Mouse (Mus musculus) forebrain, embryonic 11.5 days (tissue): ENCODE measurements at regions not wholly inside any gene's neighbourhood (a gene's known extent, or its start where the extent isn't known, plus 50 kb on each side); places are given as distances from the start of the nearest gene placed in this dataset.

ENCODE experiments used
- ATAC-seq: fragments of 200-750 bp; cut with Nextera tagmentation; replicated peaks from 2 replicates; pipeline ENCODE4 v1.8.0; 2017; ENCODE audit warnings: moderate TSS enrichment; ENCODE audit not compliant: low FRiP score
- DNase-seq: peaks from one replicate; pipeline ENCODE4 v3.0.0-alpha.2; 2017; ENCODE audit warnings: low spot score
- H3K27ac ChIP-seq: fragments of 300-500 bp; sonication (generic); 2 replicates; pipeline ENCODE4 v1.5.1; 2014; ENCODE audit warnings: low read depth, low read length
- H3K27me3 ChIP-seq: fragments of 300-500 bp; sonication (generic); 2 replicates; pipeline ENCODE4 v1.6.1; 2014; ENCODE audit warnings: mild to moderate bottlenecking, low read length, mixed read lengths; ENCODE audit not compliant: control insufficient read depth, insufficient read depth
- H3K36me3 ChIP-seq: fragments of 300-500 bp; sonication (generic); 2 replicates; pipeline ENCODE4 v1.6.1; 2014; ENCODE audit warnings: mild to moderate bottlenecking, low read length, moderate library complexity, mixed read lengths; ENCODE audit not compliant: control insufficient read depth, insufficient read depth
- H3K4me1 ChIP-seq: fragments of 300-500 bp; sonication (generic); replicated peaks from 2 replicates; pipeline ENCODE4 v1.6.1; 2014; ENCODE audit warnings: low read length, mixed read lengths; ENCODE audit not compliant: control insufficient read depth, insufficient read depth
- H3K4me2 ChIP-seq: fragments of 300-500 bp; sonication (generic); 2 replicates; pipeline ENCODE4 v1.6.1; 2014; ENCODE audit warnings: low read depth, mild to moderate bottlenecking, low read length, moderate library complexity, mixed read lengths; ENCODE audit not compliant: severe bottlenecking
- H3K4me3 ChIP-seq: fragments of 300-500 bp; sonication (generic); 2 replicates; pipeline ENCODE4 v1.5.1; 2014; ENCODE audit warnings: low read depth, low read length
- H3K9ac ChIP-seq: fragments of 300-500 bp; sonication (generic); 2 replicates; pipeline ENCODE4 v1.6.1; 2014; ENCODE audit warnings: low read length
- H3K9me3 ChIP-seq: fragments of 300-500 bp; sonication (generic); 2 replicates; pipeline ENCODE4 v1.6.1; 2016; ENCODE audit warnings: low read length, mixed read lengths; ENCODE audit not compliant: control insufficient read depth
- WGBS: fragments of 180-500 bp; shearing (Covaris S2); extraction: QIAGEN DNeasy Blood & Tissue Kit; methylation state at CpG from one replicate; pipeline ENCODE4 v1.1.7; 2014; 5-methylcytosine and 5-hydroxymethylcytosine counted together

DNA sequence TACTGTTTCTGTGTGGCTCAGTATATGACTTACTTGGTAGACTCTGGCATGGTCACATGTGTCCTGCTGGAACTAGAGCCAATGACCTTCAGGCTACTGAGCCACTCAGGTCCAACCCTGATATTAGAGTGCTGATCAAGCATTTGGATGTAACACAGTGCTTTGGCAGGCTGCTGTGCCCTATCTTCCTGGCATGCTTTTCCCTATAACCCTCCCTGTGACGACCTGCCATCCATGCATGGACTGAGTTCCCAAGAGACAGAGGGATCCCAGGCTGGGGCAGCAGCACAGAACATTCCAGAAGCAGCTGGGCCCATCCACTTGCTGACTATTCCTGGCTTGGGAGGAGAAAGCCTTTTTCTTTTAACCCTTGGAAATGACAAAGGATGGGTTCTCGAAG lies 451.4 kb downstream of the Cd83 start:
- no peak overlapping the region for H3K27ac ChIP-seq
- ATAC-seq: no peak

DNA sequence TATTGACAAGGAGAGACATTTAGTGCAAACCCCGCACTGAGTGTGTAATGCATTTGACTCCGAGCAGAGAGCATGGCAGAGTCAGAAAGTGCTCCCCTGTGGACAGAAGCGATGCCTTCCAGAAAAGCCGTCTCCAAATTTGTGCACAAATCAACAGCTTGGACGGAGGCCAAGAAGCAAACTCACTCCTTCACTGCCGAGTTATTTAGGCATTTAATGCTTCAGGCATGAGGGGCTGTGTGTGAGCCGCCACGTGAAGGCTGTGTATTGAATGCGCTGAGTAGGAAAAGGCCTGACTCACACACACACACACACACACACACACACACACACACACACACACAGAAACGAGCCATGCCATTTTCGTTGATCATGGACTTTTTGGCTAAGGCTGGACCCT lies 453.7 kb downstream of the Cd83 start:
- Histone ChIP-seq H3K9ac (no peak overlapping the region), H3K27ac (no peak overlapping the region), H3K9me3 (no peaks in the 10 kb centered on the region), H3K4me2 (no peak overlapping the region), H3K4me3 (no peak overlapping the region), H3K4me1 (no peaks in the 10 kb centered on the region), H3K27me3 (no peaks in the 10 kb centered on the region), H3K36me3 (no peaks in the 10 kb centered on the region)
- DNase-seq: peak; percentile 54
- ATAC-seq: no peak
- 76% methylated on average over 11 of the region's 11 CpGs for WGBS

More for the DNA sequence above, 451.4 kb downstream of the Cd83 start:
- Histone ChIP-seq H3K9me3 (no peaks in the 10 kb centered on the region), H3K36me3 (no peaks in the 10 kb centered on the region), H3K4me1 (peaks cover 16% of the 10 kb centered on the region), H3K27me3 (no peaks in the 10 kb centered on the region), H3K4me3 (no peak overlapping the region), H3K4me2 (no peak overlapping the region), H3K9ac (no peak overlapping the region)
- DNase-seq: no peak
- WGBS: 90% methylated on average over 2 of the region's 2 CpGs

DNA sequence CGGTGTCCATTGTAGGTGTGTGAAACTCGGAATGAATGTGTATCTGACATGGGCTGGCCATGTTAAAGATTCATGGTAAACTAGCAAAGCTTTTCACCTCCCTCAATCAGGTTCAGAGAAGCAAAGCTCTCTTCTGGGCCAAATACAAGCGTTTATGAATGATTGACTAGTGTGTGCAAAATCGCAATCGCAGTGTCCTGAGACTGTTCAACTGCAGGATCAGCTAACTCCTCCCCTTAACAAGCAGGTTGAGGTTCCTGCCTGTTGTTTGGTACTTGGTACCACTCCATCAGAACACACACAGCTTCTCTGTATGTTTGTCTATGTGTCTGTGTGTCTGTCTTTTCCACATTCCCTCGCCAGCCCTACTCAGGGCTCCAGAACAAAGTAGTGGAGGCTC lies 458.6 kb downstream of the Cd83 start:
- no peaks in the 10 kb centered on the region for H3K4me1 ChIP-seq
- no peaks in the 10 kb centered on the region for H3K36me3 ChIP-seq
- ATAC-seq: no peak
- no peak overlapping the region for H3K27ac ChIP-seq
- WGBS: 94% methylated on average over 6 of the region's 6 CpGs
- H3K4me2 ChIP-seq: no peak overlapping the region
- H3K9me3 ChIP-seq: no peaks in the 10 kb centered on the region
- no peak for DNase-seq
- no peak overlapping the region for H3K9ac ChIP-seq
- H3K27me3 ChIP-seq: no peaks in the 10 kb centered on the region
- no peak overlapping the region for H3K4me3 ChIP-seq

DNA sequence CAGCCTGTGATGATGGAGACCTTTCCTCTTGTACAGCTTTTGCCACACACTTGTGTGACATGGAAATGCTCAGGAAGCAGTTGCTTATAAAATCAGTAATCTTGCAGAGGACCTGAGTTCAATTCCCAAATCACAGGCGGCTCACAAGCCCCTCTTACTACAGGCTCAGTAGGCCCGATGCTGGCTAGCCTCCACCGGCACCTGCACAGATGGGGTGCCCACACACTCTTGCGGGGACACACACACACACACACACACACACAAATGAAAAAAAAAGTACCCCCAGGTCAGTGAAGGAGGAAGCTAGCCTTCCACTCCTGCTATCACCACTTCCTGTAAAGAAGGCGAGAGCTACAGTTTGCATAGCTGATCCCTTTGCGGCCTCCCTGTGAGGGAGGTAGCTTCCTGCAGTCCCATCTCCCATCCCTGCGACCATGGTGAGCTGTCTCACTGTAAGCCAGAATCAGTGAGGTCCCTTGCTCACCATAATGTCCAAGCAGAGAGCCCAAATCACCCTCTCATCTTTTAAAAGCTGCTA lies 462.2 kb downstream of the Cd83 start:
- Histone ChIP-seq H3K27me3 (no peaks in the 10 kb centered on the region), H3K9me3 (no peaks in the 10 kb centered on the region), H3K27ac (no peak overlapping the region), H3K4me2 (no peak overlapping the region), H3K4me1 (no peaks in the 10 kb centered on the region), H3K9ac (no peak overlapping the region), H3K36me3 (no peaks in the 10 kb centered on the region), H3K4me3 (no peak overlapping the region)
- ATAC-seq (no peak), DNase-seq (no peak)
- 88% methylated on average over 7 of the region's 7 CpGs for WGBS

DNA sequence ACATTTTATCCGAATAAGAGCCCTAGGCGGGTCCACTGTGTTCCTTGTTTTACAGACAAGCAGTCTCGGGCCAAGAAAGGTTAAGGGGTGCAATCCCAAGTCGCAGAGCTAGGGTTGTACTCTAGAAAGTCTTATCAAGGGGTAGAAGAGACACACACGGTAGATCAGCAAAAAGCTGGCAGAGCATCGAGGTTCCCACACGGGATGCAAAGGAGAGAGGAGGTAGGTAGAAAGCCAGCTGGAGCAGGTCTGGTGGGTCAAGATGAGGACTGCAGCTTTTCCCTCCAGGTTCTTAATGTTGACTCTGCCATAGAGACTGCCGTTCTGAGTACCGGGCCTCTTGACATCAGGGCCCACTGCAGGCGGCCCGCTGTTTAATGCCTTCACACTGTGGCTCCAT lies 463.3 kb downstream of the Cd83 start:
- H3K4me2 ChIP-seq: no peak overlapping the region
- H3K27ac ChIP-seq: no peak overlapping the region
- WGBS: 90% methylated on average over 11 of the region's 11 CpGs
- no peaks in the 10 kb centered on the region for H3K36me3 ChIP-seq
- no peak for DNase-seq
- no peak for ATAC-seq
- H3K4me1 ChIP-seq: no peaks in the 10 kb centered on the region
- no peak overlapping the region for H3K4me3 ChIP-seq
- no peak overlapping the region for H3K9ac ChIP-seq
- no peaks in the 10 kb centered on the region for H3K9me3 ChIP-seq
- H3K27me3 ChIP-seq: no peaks in the 10 kb centered on the region

DNA sequence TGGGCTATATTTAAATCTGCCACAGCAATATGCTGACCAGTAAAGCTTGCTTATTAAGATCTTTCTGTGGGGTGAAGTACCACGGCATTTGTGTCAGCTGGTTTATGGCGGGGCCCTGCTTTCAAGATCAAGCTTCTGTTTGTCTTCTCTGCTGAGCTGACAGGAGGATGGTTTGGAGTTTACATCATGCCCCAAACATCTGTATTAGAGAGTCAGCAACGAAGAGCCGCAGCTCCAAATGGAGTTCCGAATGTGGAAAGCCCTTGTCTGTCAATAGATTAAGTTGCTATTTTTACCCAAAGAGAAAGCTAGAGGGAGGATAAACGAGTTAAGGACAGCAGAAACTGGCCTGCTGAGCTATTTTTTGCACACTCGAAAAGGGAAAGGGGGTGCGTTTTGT lies 463.8 kb downstream of the Cd83 start:
- Histone ChIP-seq H3K27ac (no peak overlapping the region), H3K36me3 (no peaks in the 10 kb centered on the region), H3K4me2 (no peak overlapping the region), H3K9ac (no peak overlapping the region), H3K27me3 (no peaks in the 10 kb centered on the region), H3K4me3 (no peak overlapping the region), H3K9me3 (no peaks in the 10 kb centered on the region), H3K4me1 (no peaks in the 10 kb centered on the region)
- 55% methylated on average over 8 of the region's 8 CpGs for WGBS
- ATAC-seq: no peak
- DNase-seq: no peak

DNA sequence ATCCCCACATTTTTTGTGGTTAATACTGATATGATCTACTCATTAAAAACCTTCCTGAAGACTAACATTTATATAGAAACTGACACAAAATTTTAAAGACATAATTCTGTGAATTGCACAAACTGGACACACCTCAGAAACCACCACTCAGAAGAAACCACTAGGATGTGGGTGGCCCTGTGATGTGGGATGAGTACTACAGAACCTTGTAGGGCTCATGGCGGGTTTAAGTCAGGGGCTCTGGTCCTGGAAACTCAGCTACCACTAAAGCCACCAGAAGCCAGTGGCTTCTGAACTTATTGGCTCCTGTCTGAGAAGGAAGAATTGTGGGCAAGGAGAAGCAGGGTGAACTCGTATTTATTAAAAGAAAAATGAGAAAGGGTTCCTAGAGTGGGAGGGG lies 464.5 kb downstream of the Cd83 start:
- DNase-seq: no peak
- Histone ChIP-seq H3K4me2 (no peak overlapping the region), H3K27ac (no peak overlapping the region), H3K36me3 (no peaks in the 10 kb centered on the region), H3K9me3 (no peaks in the 10 kb centered on the region), H3K27me3 (no peaks in the 10 kb centered on the region), H3K4me1 (no peaks in the 10 kb centered on the region), H3K9ac (no peak overlapping the region), H3K4me3 (no peak overlapping the region)
- WGBS: 92% methylated on average over 2 of the region's 2 CpGs
- ATAC-seq: no peak

DNA sequence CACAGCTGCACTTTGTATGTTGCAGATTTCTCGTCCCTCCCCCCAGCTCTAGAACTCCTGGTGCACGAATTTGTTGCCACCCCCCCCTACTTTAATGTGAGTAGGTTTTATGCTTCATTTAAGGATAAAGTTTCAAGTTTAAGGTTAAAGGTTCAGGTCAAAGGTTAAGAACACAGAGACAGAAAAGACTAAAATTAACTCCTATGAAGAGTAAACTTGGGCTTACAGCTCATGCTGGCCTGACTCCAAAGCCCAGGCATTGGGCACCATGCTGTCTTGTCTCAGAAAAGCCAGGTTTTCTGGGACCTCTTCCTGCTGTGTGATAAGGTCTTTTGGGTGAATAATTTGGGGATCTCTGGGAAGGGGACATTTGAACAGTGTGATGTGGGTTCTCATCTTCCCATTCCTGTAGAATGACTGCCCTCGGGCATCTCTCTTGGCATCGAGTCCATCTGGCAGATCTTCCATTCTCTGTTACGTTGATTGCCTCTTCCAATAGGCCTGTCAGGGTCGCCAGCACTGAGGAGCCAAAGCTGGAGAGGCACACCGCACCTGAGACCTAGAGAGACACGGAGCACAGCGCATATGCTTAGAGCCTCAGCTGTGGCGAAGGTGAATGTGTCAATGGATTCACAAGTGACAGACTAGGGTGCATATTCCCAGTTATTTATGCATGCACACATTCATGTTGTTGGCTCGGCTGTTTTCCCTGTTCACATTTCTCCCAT lies 466.1 kb downstream of the Cd83 start:
- Histone ChIP-seq H3K9me3 (no peaks in the 10 kb centered on the region), H3K4me2 (no peak overlapping the region), H3K9ac (no peak overlapping the region), H3K36me3 (no peaks in the 10 kb centered on the region), H3K4me1 (no peaks in the 10 kb centered on the region), H3K4me3 (no peak overlapping the region), H3K27me3 (no peaks in the 10 kb centered on the region), H3K27ac (no peak overlapping the region)
- ATAC-seq (no peak), DNase-seq (no peak)
- 84% methylated on average over 11 of the region's 11 CpGs for WGBS

DNA sequence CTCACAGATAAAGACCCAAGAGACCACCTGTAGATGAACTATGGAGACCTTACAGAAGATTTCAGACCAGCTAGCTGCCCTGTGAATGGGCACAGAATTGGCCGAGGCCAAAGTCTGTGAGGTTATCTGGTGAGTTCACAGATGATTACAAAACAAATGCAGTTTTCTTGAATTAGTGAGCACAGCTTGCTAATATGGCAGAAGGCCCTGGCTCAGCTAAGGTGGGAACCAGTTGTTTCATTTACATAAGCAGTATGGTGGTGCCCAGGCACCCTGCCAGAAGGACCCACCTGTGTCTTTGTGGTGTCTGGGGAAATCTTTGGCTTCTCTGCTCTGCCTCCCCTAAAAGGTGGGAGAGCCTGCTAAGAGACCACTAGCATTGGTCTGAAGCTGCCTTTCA lies 466.9 kb downstream of the Cd83 start:
- Histone ChIP-seq H3K4me3 (no peak overlapping the region), H3K4me2 (no peak overlapping the region), H3K36me3 (no peaks in the 10 kb centered on the region), H3K27ac (no peak overlapping the region), H3K4me1 (no peaks in the 10 kb centered on the region), H3K9me3 (no peaks in the 10 kb centered on the region), H3K9ac (no peak overlapping the region), H3K27me3 (no peaks in the 10 kb centered on the region)
- WGBS: 81% methylated on average over 1 of the region's 1 CpGs
- no peak for ATAC-seq
- no peak for DNase-seq
